Comparison of ENCODE assay signal across 22 mouse cellular contexts in genomic region chr3:40674873-40675405, GRCm38 (mm10). TPM values are rescaled to one million over a fixed set of nuclear protein-coding genes. Genes with fewer than 3 reads are reported as not detected.
DNase-seq lines count a peak whose midpoint lies in the region; ATAC-seq and TF ChIP-seq lines count a peak whose summit lies in the region.
"Had no signal": no experiment of that assay in that cellular context is flagged by ENCODE, and none has a peak within 500 bp of the region (broad histone marks: within the 10 kb centered on the region; RNA-seq: fewer than 3 reads in every experiment).

No protein-coding gene starts in this region.

- H3K4me3 ChIP-seq in forebrain, embryonic 10.5 days: no peak overlapping the region
- H3K4me3 ChIP-seq in forebrain, postnatal 0 days (ENCODE audit: low read depth, low read length): no peak overlapping the region
- H3K4me3 ChIP-seq in heart, embryonic 16.5 days (ENCODE audit: low read length): peak overlapping the region; percentile 13
- no peak overlapping the region for H3K4me3 ChIP-seq in embryonic facial prominence, embryonic 14.5 days (ENCODE audit: low read depth, low read length)
- H3K4me3 ChIP-seq: kidney, embryonic 15.5 days; limb, embryonic 15.5 days; neural tube, embryonic 13.5 days had no signal

- DNase-seq in forebrain, embryonic 10.5 days (ENCODE audit: extremely low spot score, low spot score): no peak
- no peak for DNase-seq in forebrain, postnatal 0 days
- no peak for DNase-seq in heart, postnatal 4 days
- DNase-seq in embryonic facial prominence, embryonic 14.5 days (ENCODE audit: low spot score): peak; percentile 43
- peak; percentile 60 for DNase-seq in retina, embryonic 14.5 days (ENCODE audit: low spot score)
- no peak for DNase-seq in frontal cortex, adult 2 months (ENCODE audit: extremely low spot score in 1 of 2, low spot score in 1 of 2)
- DNase-seq: adrenal gland, adult 8-10 months; cerebellum, adult 11 months; gastrocnemius, postnatal 25 days; layer of hippocampus, postnatal 36 days; lung, postnatal 10 days; right cerebral cortex, postnatal 4 days; thymus, postnatal 25 days had no signal

- H3K9me3 ChIP-seq in forebrain, embryonic 10.5 days: no peaks in the 10 kb centered on the region
- H3K9me3 ChIP-seq in forebrain, postnatal 0 days (ENCODE audit: low read length): no peaks in the 10 kb centered on the region
- no peaks in the 10 kb centered on the region for H3K9me3 ChIP-seq in heart, embryonic 16.5 days (replicated peaks; ENCODE audit: control insufficient read depth, low read length)
- no peaks in the 10 kb centered on the region for H3K9me3 ChIP-seq in embryonic facial prominence, embryonic 14.5 days (ENCODE audit: control insufficient read depth, low read length)
- H3K9me3 ChIP-seq: kidney, embryonic 15.5 days; limb, embryonic 15.5 days; neural tube, embryonic 13.5 days had no signal

- peaks cover 70% of the 10 kb centered on the region for H3K4me1 ChIP-seq in forebrain, embryonic 10.5 days
- no peaks in the 10 kb centered on the region for H3K4me1 ChIP-seq in forebrain, postnatal 0 days (ENCODE audit: insufficient read depth)
- H3K4me1 ChIP-seq in heart, embryonic 16.5 days (ENCODE audit: control insufficient read depth, insufficient read depth, low read length): peaks cover 4% of the 10 kb centered on the region
- 0 out of 2 replicates have a peak, but pooled peaks cover 6% of the 10 kb centered on the region for H3K4me1 ChIP-seq in embryonic facial prominence, embryonic 14.5 days (ENCODE audit: control insufficient read depth, insufficient read depth, low read length)
- H3K4me1 ChIP-seq: kidney, embryonic 15.5 days; limb, embryonic 15.5 days had no signal

- H3K36me3 ChIP-seq in forebrain, embryonic 10.5 days (replicated peaks): no peaks in the 10 kb centered on the region; the same call in 1 of the 2 replicates
- H3K36me3 ChIP-seq in forebrain, postnatal 0 days (ENCODE audit: insufficient read depth): 0 out of 2 replicates have a peak, but pooled peaks cover 4% of the 10 kb centered on the region
- peaks cover 2% of the 10 kb centered on the region; the same call in 1 of the 2 replicates for H3K36me3 ChIP-seq in heart, embryonic 16.5 days (ENCODE audit: control insufficient read depth, insufficient read depth)
- H3K36me3 ChIP-seq in embryonic facial prominence, embryonic 14.5 days (ENCODE audit: control insufficient read depth, insufficient read depth, low read length): peaks cover 10% of the 10 kb centered on the region; the same call in 1 of the 2 replicates

- H3K27ac ChIP-seq in forebrain, embryonic 10.5 days: peak overlapping the region; percentile 62
- no peak overlapping the region for H3K27ac ChIP-seq in forebrain, postnatal 0 days (ENCODE audit: low read depth, low read length)
- peak overlapping the region; percentile 42; the same call in 1 of the 2 replicates for H3K27ac ChIP-seq in heart, embryonic 16.5 days (ENCODE audit: low read length)
- H3K27ac ChIP-seq in embryonic facial prominence, embryonic 14.5 days (replicated peaks; ENCODE audit: low read depth, low read length): no peak overlapping the region
- H3K27ac ChIP-seq: hindbrain, embryonic 14.5 days; kidney, embryonic 15.5 days; limb, embryonic 15.5 days; neural tube, embryonic 13.5 days had no signal

- H3K9ac ChIP-seq in forebrain, postnatal 0 days: no peak overlapping the region
- H3K9ac ChIP-seq in heart, embryonic 16.5 days (ENCODE audit: low read length): no peak overlapping the region
- H3K9ac ChIP-seq in embryonic facial prominence, embryonic 14.5 days (ENCODE audit: low read depth, low read length): no peak overlapping the region
- H3K9ac ChIP-seq: hindbrain, embryonic 14.5 days; kidney, embryonic 15.5 days; limb, embryonic 15.5 days; neural tube, embryonic 13.5 days had no signal

- no peak overlapping the region for H3K4me2 ChIP-seq in forebrain, postnatal 0 days (ENCODE audit: low read depth)
- peak overlapping the region; percentile 46 for H3K4me2 ChIP-seq in heart, embryonic 16.5 days (ENCODE audit: low read depth, low read length)
- H3K4me2 ChIP-seq in embryonic facial prominence, embryonic 14.5 days (ENCODE audit: low read depth, low read length): no peak overlapping the region
- H3K4me2 ChIP-seq: hindbrain, embryonic 14.5 days; kidney, embryonic 15.5 days; limb, embryonic 15.5 days; neural tube, embryonic 13.5 days had no signal

- TF ChIP-seq CTCF in forebrain, postnatal 0 days (IDR thresholded peaks at IDR 0.05; ENCODE audit: low read depth): no peak

- no peaks in the 10 kb centered on the region; the same call in 1 of the 2 replicates for H3K27me3 ChIP-seq in forebrain, embryonic 10.5 days (ENCODE audit: poor library complexity, severe bottlenecking)
- no peaks in the 10 kb centered on the region for H3K27me3 ChIP-seq in forebrain, postnatal 0 days (ENCODE audit: insufficient read depth, low read length)
- no peaks in the 10 kb centered on the region for H3K27me3 ChIP-seq in heart, embryonic 16.5 days (ENCODE audit: control insufficient read depth, insufficient read depth, low read length)
- no peaks in the 10 kb centered on the region for H3K27me3 ChIP-seq in embryonic facial prominence, embryonic 14.5 days (replicated peaks; ENCODE audit: control insufficient read depth, insufficient read depth, low read length)
- H3K27me3 ChIP-seq: kidney, embryonic 15.5 days; limb, embryonic 15.5 days; neural tube, embryonic 13.5 days had no signal

- ATAC-seq in forebrain, postnatal 0 days: no peak
- ATAC-seq in heart, embryonic 16.5 days (replicated peaks; ENCODE audit: extremely low read depth, insufficient read depth, low FRiP score): 0 out of 2 replicates have a peak, but pooled peaks have one; percentile 37
- ATAC-seq in embryonic facial prominence, embryonic 14.5 days (ENCODE audit: low read depth): no peak
- ATAC-seq: intestine, embryonic 16.5 days had no signal

- 8% methylated on average over 8 of the region's 8 CpGs for WGBS in forebrain, embryonic 10.5 days
- 25% methylated on average over 8 of the region's 8 CpGs for WGBS in forebrain, postnatal 0 days
- 16% methylated on average over 8 of the region's 8 CpGs for WGBS in heart, embryonic 16.5 days
- WGBS in embryonic facial prominence, embryonic 14.5 days: 31% methylated on average over 8 of the region's 8 CpGs

RNA-seq across cellular contexts. Expression of gene Slc25a31, which starts 33.7 kb away (rescaled TPM):
- 0.10 TPM in 1 of 2 replicates, not detected in the other for polyA plus RNA-seq in forebrain, embryonic 10.5 days (2016; fragmentation: Nextera tagmentation; extraction: Ambion mirVana)
- 0.05 and 0.08 TPM in 2 replicates for total RNA-seq in forebrain, postnatal 0 days (2014; rRNA removed)
- polyA plus RNA-seq in forebrain, postnatal 0 days (2015; fragmentation: Nextera tagmentation; extraction: Ambion mirVana): 0.13 and 0.16 TPM in 2 replicates
- 0.64 and 0.95 TPM in 2 replicates for polyA plus RNA-seq in heart, embryonic 16.5 days (2015; fragmentation: Nextera tagmentation; extraction: Ambion mirVana)
- 1 to 10 TPM in 1 of 2 experiments, under 1 TPM in 1; 0.90 to 1.0 TPM for total RNA-seq in heart, postnatal 4 days (2021)
- polyA plus RNA-seq in embryonic facial prominence, embryonic 14.5 days (2014; fragmentation: Nextera tagmentation; extraction: Ambion mirVana): 0.64 and 0.65 TPM in 2 replicates
- polyA plus RNA-seq in frontal cortex, adult 2 months (2012; rRNA removed): 0.06 and 0.12 TPM in 2 replicates
- total RNA-seq: gastrocnemius, postnatal 25 days; megakaryocyte, adult 5-6 weeks; monocyte, adult 5-6 weeks had no signal
- polyA plus RNA-seq: liver, embryonic 16.5 days had no signal

Comparison
In these comparisons a context has a peak if more than half of its experiments do, and no peak if none do; other contexts are left out.
1. H3K27ac ChIP-seq: peak in forebrain, embryonic 10.5 days (single experiment) and heart, embryonic 16.5 days (single experiment); none in forebrain, postnatal 0 days (single experiment) and embryonic facial prominence, embryonic 14.5 days (single experiment).
2. DNase-seq: peak in embryonic facial prominence, embryonic 14.5 days (single experiment) and retina, embryonic 14.5 days (single experiment); none in forebrain, embryonic 10.5 days (single experiment), forebrain, postnatal 0 days (single experiment), heart, postnatal 4 days (single experiment) and frontal cortex, adult 2 months (0 of 2).